Mouse (Mus musculus): Measurements from ENCODE around the gene Dmwd.
A peak's percentile ranks its signal among the peaks of the same experiment; 100 is the strongest.

DNA sequence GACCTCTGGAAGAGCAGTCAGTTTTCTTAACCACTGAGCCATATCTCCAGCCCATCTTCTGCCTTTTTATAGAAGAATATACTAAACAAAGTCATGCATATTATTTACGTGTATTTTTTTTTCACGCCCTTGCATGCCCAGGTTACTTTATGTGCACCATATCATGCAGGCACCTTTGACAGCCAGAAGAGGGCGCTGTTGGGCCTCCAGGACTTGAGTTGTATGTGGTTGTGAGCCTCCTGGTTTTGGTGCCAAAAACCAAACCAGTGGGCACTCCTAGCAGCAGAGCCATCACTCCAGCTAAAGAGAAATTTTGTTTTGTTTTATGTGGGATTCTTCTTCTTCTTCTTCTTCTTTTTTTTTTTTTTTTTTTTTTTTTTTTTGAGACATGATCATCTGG is 6.5 kb upstream of the Dmwd start:
- TF ChIP-seq CTCF (IDR thresholded peaks at IDR 0.05; ENCODE audit: control insufficient read depth, insufficient read depth, low read length) (peak; percentile 65), POLR2A (IDR thresholded peaks at IDR 0.05; ENCODE audit: borderline replicate concordance, control insufficient read depth, low read depth, low read length) (no peak)
